Mouse (Mus musculus) heart, adult 10 weeks (tissue): ENCODE results near the gene Gm21627. TPM values are rescaled to one million over a fixed set of nuclear protein-coding genes. Genes with fewer than 3 reads are reported as not detected.

ENCODE experiments used
- polyA plus RNA-seq: library from polyadenylated mRNA; stranded (reverse); fragments of 350-450 nt; fragmentation: Illumina TruSeq; extraction: RNeasy Lipid Tissue Mini Kit (QIAGEN cat#74804); gene quantifications from one replicate; pipeline ENCODE4 v1.2.3, GENCODE M21; 2014; ENCODE audit warnings: low read depth, low replicate concordance

Gm21627 gene
- polyA plus RNA-seq = not detected

GRCm38 (mm10) chrY:63228127-63228526, at the start of gene Gm21627:
Gene Gm21627 (plus strand): TSS chrY:63228427.

